Mouse (Mus musculus) cortical plate, adult 2 months (tissue): ENCODE results near the gene Aida. TPM values are rescaled to one million over a fixed set of nuclear protein-coding genes. Genes with fewer than 3 reads are reported as not detected.

ENCODE experiments used
- H3K27ac ChIP-seq: fragments of 200-500 bp; 2 replicates; pipeline ENCODE4 v1.5.1; 2012; ENCODE audit warnings: low read length, control low read depth, inconsistent platforms; ENCODE audit not compliant: insufficient read depth
- H3K4me1 ChIP-seq: fragments of 200-500 bp; 2 replicates; pipeline ENCODE4 v1.6.1; 2011; ENCODE audit warnings: low read length; ENCODE audit not compliant: control insufficient read depth, insufficient read depth
- H3K4me3 ChIP-seq: fragments of 200-500 bp; 2 replicates; pipeline ENCODE4 v1.5.1; 2011; ENCODE audit warnings: mild to moderate bottlenecking, low read length, control low read depth; ENCODE audit not compliant: insufficient read depth
- CTCF ChIP-seq: fragments of 200-500 bp; IDR thresholded peaks from 2 replicates; pipeline ENCODE4 v1.5.1; 2011; ENCODE audit warnings: mild to moderate bottlenecking, control low read depth, low read length; ENCODE audit not compliant: insufficient read depth; ENCODE audit errors: extremely low read depth
- POLR2A ChIP-seq: fragments of 200-500 bp; IDR thresholded peaks from 2 replicates; pipeline ENCODE4 v1.6.1; 2011; ENCODE audit warnings: mild to moderate bottlenecking, low read length, control low read depth; ENCODE audit not compliant: insufficient read depth; ENCODE audit errors: extremely low read depth
- polyA plus RNA-seq: library from polyadenylated mRNA; depleted of rRNA; stranded (reverse); fragments of >200 nt; gene quantifications from 2 replicates; pipeline ENCODE4 v1.2.3, GENCODE M21; 2012; rRNA removed

The Aida gene
- polyA plus RNA-seq: 54.4 and 55.6 TPM in 2 replicates

- Histone ChIP-seq H3K4me3 (peak within 1 kb of the TSS; percentile 97), H3K4me1 (no peaks in the 10 kb centered on the region), H3K27ac (peak within 1 kb of the TSS; percentile 97)
- TF ChIP-seq CTCF: no peak
- TF ChIP-seq POLR2A: no peak
Observed at GRCm38 (mm10) chr1:183296465-183296864, at the start of gene Aida. TSS of gene Aida (plus strand) at chr1:183296590.

GRCm38 (mm10) chr1:183248144-183248543, 48.2 kb upstream of the Aida start:
- H3K4me3 ChIP-seq: no peak overlapping the region
- H3K27ac ChIP-seq: no peak overlapping the region
- TF ChIP-seq CTCF (no peak), POLR2A (no peak)
- no peaks in the 10 kb centered on the region for H3K4me1 ChIP-seq

GRCm38 (mm10) chr1:183250612-183251011, 45.8 kb upstream of the Aida start:
- H3K4me1 ChIP-seq: no peaks in the 10 kb centered on the region
- H3K4me3 ChIP-seq: no peak overlapping the region
- TF ChIP-seq CTCF (no peak), POLR2A (no peak)
- no peak overlapping the region for H3K27ac ChIP-seq

- H3K4me3 ChIP-seq: no peak overlapping the region
- no peak overlapping the region for H3K27ac ChIP-seq
- H3K4me1 ChIP-seq: no peaks in the 10 kb centered on the region
- no peak for TF ChIP-seq CTCF
- no peak for TF ChIP-seq POLR2A
Observed at GRCm38 (mm10) chr1:183251818-183252217, 44.6 kb upstream of the Aida start.

GRCm38 (mm10) chr1:183252574-183252973, 43.8 kb upstream of the Aida start:
- H3K27ac ChIP-seq: no peak overlapping the region
- no peak overlapping the region for H3K4me3 ChIP-seq
- TF ChIP-seq CTCF (no peak), POLR2A (no peak)
- no peaks in the 10 kb centered on the region for H3K4me1 ChIP-seq

- TF ChIP-seq POLR2A: no peak
- TF ChIP-seq CTCF: no peak
- no peaks in the 10 kb centered on the region for H3K4me1 ChIP-seq
- H3K27ac ChIP-seq: no peak overlapping the region
- no peak overlapping the region for H3K4me3 ChIP-seq
Observed at GRCm38 (mm10) chr1:183264145-183265008, 32.0 kb upstream of the Aida start.

- Histone ChIP-seq H3K4me1 (no peaks in the 10 kb centered on the region), H3K27ac (no peak overlapping the region), H3K4me3 (no peak overlapping the region)
- no peak for TF ChIP-seq CTCF
- TF ChIP-seq POLR2A: no peak
Observed at GRCm38 (mm10) chr1:183265921-183266467, 30.4 kb upstream of the Aida start.

GRCm38 (mm10) chr1:183267666-183268065, 28.7 kb upstream of the Aida start:
- Histone ChIP-seq H3K27ac (no peak overlapping the region), H3K4me1 (no peaks in the 10 kb centered on the region), H3K4me3 (no peak overlapping the region)
- TF ChIP-seq POLR2A (no peak), CTCF (no peak)

GRCm38 (mm10) chr1:183272867-183273818, 23.2 kb upstream of the Aida start:
- no peaks in the 10 kb centered on the region for H3K4me1 ChIP-seq
- TF ChIP-seq POLR2A: no peak
- TF ChIP-seq CTCF: peak; percentile 45; the same call in 1 of the 2 replicates
- H3K4me3 ChIP-seq: no peak overlapping the region
- H3K27ac ChIP-seq: no peak overlapping the region

GRCm38 (mm10) chr1:183274385-183274784, 22.0 kb upstream of the Aida start:
- H3K4me1 ChIP-seq: no peaks in the 10 kb centered on the region
- H3K4me3 ChIP-seq: no peak overlapping the region
- no peak overlapping the region for H3K27ac ChIP-seq
- TF ChIP-seq POLR2A (no peak), CTCF (no peak)
